Mouse (Mus musculus) heart, adult 9 months (tissue): ENCODE measurements around the gene Agbl3.

Source experiments
- DNase-seq, 2 experiments: peaks; one replicate each; pipeline ENCODE4 v3.0.0; 2022; ENCODE audit warnings: low spot score in 2 of 2

Gene Agbl3

GRCm38 (mm10) chr6:34906125-34906524, 125.9 kb downstream of the Agbl3 start:
- DNase-seq, result no peak

GRCm38 (mm10) chr6:34906661-34907060, 126.4 kb downstream of the Agbl3 start:
- peak; percentile 43 to 54 for DNase-seq

GRCm38 (mm10) chr6:34907121-34907614, 126.9 kb downstream of the Agbl3 start:
- peak; percentile 32 to 34 for DNase-seq

- DNase-seq, result no peak
These were observed 127.5 kb downstream of the Agbl3 start for GRCm38 (mm10) chr6:34907696-34908260.
